Mouse (Mus musculus) lung, postnatal 25 days (tissue): ENCODE data around the gene Psmd1.

ENCODE experiments used
- DNase-seq: peaks from one replicate; pipeline ENCODE4 v3.0.0; 2022; ENCODE audit warnings: low spot score

Psmd1 gene

DNA sequence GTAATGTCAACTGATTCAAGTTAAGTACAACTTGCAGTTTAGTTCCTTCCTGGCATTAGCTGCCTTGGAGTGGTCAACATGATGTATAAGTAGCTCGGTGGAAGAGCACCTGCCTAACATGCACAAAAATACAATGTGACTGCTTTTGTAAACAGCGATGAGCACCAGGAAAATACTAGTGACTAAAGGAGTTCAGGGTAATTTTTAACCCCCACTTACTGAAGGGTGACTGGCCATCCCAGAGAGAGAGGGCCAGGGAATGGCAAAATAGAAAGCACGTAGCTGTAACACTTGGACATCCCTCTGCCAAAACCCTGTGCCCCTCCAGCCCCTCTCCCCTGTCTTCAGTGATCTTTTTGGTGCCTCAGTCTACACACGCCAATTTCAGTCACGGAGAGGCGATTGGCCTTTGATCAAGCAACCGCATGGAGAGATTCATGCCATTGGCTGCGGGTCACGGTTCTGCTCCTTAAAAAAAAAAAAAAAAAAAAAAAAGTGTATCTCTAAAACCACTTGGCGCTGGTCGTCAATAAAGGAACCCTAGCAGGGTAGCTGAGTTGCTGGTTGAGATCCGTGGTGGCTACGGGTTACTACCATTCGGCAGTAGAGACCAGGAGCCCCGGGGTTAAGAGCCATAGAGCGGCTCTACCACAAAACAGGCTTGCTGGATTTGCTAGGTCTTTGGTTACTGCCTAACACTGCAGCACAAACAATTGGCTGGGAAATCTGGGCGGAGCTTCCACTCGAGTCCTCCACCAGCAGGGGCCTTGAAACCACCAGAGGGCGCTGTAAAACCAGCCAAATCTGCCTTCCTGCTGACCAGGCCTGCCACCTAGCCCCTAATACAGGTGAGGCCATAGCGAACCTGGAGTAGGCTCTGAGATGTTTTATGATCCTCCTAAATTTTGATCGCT is 5.1 kb upstream of the Psmd1 start:
- peak; percentile 95 for DNase-seq

DNA sequence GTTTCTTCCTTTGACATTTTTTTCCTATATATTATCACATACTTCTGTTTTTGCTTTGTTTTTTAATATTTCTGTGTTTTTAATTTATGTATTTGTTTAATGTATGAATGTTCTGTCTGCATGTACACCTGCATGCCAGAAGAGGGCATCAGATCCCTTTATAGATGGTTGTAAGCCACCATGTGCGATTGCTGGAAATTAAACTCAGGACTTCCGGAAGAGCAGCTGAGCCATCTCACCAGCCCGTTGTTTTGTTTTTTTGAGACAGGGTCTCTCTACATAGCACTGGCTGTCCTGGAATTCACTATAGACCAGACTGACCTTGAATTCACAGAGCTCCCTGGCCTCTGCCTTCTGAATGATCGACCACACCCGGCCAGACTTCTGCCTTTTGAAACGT is 1.7 kb upstream of the Psmd1 start:
- no peak for DNase-seq

DNA sequence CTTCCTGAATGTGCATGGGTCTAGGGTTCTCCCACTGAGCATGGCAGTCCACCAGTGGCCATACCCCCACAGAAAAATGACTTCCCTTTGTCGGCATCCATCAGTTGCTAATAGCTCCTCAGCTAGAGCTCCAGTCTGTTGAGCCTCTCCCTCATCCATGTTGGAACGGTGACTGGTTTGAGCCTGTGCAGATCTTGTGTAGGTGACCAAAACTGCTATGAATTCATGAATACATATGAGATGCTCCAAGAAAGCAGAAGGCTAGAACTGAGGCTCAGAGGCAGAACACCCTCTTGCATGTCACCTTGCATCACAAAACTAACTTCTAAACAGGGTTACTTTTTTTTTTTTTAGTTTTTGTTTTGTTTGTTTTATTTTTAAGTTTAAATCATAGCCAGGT is 12.4 kb downstream of the Psmd1 start:
- no peak for DNase-seq

DNA sequence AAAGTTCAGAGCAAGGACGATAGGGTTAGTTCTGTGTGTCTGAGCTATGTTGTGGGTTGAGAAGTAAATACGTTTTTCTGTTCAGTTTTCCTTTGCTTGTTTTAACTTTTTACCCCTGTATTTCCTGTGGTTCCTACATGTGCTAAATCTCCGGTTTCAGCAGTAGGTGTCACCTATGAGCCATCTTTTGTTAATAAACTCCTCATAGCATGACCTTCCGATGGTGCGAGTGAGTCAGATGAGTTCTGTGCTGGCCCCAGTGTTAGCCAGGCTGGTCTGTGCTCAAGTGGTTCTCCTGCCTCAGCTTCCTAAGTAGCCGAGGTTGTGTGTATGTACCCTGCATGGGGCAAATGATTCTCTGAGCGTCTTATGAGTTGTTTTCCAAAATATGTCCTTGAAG is 30.2 kb downstream of the Psmd1 start:
- no peak for DNase-seq

DNA sequence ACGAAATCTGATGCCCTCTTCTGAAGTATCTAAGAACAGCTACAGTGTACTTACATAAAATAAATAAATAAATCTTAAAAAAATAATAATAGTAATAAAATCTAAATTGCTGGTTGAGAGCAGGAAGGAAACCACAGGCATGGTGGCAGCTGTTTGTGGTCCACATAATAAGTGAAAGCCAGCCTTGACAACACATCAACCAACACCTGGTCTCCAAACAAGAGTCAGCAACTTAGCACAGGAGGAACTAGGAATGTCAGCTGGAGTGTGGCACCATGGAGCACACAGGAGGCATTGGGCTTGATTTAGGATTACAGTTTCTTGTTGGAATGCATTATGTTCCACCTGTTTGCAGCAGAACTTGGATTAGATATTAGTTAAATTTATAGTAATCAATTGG is 40.9 kb downstream of the Psmd1 start:
- DNase-seq, result no peak

DNA sequence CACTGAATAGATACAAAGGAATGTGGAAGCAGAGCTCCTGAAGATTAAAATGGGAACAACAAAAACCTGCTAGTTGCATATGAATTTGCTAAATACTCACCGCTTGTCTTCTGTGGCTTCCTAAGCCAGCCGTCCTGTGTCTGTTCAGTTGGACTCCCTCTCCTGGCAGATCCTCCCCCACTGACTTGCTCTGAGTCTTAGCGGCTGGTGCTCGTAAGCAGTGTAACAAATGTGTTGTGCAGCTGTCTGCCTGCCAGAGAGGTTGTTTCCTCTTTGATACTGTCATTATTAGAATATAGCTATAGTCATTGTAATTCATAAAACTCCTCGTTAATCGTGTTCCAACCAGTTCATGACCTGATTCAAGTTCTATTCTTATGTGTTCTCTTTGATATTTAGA is 47.6 kb downstream of the Psmd1 start, which contains the start of gene Htr2b:
Htr2b (minus strand) TSS at position 192 of the 400 bp plus-strand sequence.
- peak; percentile 24 for DNase-seq

DNA sequence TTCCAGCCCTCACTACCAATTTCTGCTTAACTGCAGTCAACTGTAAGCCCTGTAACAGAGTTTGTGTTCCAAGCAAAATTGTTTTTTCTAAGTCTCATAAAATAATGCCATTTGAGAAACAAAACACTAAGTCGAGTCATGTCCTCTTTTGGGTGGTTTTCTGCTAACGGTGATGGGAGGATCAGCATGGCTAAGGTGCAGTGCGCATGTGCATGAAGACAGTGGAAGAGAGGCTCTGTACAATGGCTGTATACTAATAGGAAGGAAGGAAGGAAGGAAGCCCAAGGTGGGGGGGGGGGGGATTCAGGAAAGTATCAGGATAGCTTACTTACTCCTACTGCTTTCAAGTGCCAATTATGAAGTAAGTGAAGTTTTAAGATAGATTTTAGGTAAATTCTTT is 50.0 kb downstream of the Psmd1 start:
- no peak for DNase-seq

DNA sequence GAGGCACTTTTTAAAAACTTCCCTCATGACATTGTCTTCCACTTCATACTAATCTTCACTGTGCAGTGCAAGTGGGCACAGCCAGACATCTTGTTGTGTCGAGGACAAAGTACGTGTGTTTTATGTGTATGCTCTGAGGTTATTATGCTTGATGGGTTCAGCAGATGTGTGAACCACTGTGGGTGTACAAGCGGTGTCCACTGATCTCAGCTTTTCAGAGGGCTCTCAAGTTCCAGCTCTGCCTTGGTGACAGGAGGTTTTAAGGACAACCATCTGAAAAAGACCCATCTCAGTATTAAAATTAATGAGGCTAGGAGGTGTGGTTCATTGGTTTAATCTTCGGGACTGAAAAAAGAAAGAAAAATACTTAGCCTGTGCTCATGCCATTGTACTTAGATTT is 55.4 kb downstream of the Psmd1 start:
- DNase-seq, result no peak

DNA sequence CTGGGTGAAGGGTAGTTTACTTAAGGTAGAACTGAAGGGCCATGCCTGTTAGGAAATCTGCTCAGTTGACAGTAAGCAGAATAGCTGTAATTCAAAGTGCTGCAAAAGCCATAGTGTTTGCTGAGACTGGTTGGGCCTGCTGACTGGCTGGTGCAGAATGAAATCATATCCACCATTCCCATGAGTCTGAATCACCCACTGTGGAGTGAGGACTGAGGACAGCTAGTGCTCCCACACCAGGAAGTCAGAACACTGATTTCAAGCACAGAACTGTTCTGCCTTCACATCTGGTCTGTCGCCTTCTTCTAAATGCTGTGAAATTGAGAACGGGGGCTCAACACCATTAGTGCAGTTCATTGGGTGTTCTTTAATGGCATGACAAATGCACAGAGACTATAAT is 61.8 kb downstream of the Psmd1 start:
- DNase-seq, result no peak

DNA sequence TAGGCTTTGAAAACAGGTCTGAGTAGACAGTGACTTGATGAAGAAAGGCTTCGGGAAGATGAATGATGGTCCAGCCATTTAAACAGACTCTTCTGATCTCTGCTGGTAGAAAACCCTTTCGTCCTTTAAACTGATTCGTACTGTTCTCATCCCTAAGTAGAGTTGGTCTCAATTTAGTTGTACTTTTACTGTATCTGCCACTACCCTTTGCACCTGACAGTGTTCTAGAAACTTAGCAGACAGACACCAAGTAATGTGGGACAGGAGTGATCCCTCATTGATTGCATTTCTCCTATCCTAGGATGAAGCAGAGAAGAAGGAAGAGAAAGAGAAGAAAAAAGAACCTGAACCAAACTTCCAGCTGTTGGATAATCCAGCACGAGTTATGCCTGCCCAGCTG is 69.2 kb downstream of the Psmd1 start, which contains the start of gene Gm21972:
Gm21972 (plus strand) TSS at position 301 of the 400 bp plus-strand sequence.
- DNase-seq, result no peak

DNA sequence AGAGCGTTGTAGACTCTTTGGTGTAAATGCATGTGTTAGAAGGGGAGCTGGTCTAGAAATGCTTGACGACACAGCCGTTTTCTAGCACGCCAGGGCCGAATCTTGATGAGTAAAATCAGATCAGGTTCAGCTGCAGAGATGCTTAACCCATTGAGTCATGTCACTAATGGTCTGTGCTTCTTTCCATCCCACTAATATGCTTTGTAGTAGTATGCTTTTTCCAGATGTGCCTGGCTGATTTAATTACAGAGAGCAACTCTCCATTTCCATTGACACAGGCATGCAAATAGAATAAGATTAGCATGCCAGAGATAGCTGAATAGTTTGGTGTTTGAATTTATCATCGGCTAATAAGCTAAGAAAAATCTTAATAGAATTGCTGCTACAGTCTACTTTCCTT is 71.1 kb downstream of the Psmd1 start:
- DNase-seq, result no peak

DNA sequence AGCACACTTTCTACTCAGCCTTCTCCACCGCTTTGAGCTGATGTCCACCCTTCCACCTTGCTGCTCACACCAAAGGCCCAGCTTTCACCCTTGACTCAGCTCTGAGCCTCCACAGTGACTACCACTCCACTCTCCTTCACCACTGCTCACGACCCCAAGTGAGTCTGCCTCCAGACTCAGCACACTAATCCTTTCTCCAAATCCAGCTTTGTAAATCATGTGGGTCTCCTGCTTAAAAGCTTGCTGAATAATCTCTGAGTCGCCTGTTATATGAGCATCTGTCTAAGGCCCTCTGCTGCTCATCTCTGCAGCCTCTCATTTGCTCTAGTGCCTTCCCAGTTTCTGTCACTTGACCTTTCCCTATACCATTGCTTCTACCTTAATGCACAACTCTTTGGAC is 76.9 kb downstream of the Psmd1 start:
- no peak for DNase-seq

DNA sequence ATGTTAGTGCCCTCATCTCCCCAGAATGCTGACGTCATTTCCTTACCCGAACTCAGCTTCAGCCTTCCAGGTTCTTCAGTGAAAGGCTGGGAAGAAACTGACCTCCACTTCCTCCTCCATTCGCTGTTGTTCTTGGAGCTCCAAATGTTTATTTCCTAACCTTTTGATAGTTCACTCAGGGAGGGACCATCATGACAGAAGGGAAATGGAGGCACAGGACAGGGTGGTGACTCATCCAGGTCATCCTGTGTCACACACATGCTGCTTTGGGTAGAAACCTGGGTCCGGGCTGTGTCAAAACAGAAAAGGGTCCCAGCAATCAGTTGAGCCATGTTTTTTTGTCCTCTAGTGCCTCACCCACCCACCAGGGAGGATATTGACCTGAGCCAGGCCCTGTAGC is 79.0 kb downstream of the Psmd1 start:
- DNase-seq, result peak; percentile 7

DNA sequence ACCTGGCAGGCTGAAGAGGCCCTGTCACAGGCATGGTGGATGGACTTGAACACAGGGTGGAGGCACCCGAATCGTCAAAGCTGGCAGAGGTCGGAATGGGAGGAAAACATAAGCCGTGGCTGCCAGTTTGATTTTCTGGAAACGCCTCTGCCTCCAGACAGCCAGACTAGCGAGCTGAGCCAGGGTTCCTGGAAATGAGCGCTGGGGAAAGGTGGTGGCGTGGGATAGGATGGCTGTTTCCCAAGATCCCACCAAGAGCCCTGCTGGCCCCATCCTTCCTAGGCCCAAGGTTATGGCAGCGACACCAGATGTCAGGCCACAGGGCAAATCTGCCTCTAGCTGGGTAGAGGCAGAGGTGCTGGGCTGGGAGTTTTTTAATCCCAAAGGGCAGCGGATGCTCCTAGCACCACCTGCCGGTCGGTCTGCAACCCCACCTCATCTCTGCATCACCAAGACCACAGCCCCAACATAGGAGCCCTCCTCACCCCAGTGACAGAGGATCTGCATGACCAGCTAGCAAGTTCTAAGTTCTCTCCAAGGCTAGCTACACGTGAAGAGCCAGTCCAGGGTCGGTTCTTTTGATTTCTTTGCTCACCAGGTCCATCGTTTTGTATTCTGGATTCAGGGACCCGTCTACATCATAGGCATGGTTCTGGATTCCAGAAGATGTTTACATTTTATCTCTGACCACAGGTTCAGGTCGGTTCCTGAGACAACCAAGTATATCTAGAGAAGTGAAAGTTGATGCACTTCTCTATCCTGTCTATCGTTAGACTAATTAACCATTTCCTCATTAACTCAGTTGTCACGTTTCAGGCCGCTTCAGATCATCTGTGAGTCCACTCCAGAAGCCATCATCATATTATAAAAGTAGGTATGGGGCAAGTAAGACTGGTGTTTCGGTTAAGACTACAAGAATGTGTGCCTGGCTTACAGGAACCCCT is 80.1 kb downstream of the Psmd1 start:
- peak; percentile 8 for DNase-seq

DNA sequence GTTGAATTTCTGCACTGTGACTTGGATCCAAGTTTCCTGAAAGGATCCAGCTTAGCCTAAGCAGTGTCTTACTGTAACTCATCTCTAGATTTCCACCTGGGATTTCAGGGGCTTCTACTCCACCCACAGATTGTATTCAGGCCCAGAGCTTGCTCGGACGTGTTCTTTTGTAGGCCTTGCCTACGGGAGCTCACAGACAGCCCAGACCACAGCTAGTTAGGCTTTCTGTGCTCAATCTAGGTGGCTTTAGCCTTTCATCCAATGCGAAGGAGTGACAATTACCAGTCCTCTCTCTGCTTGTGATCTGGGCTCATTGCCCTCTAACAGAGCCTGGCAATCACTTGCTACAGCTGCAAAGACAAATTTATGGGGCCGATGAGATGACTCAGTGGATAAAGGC is 82.1 kb downstream of the Psmd1 start:
- DNase-seq, result no peak

DNA sequence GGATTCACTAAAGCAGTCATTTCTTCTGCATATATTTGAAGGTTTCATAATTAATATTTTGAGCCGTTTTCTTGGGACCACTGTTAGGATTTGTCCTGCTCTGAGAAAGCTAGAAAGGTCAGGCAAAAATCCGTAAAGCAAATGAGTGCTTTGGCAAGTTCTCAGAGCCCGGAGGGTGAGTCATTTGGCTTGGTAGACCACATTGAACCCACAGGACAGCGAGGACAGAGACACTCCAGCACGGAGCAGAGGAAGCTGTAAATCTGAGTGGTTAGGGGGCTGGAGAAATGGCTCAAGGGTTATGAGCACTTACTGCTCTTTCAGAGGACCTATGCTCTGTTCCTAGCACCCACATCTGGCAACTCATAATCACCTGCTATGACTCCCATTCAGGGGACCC is 83.4 kb downstream of the Psmd1 start:
- no peak for DNase-seq

DNA sequence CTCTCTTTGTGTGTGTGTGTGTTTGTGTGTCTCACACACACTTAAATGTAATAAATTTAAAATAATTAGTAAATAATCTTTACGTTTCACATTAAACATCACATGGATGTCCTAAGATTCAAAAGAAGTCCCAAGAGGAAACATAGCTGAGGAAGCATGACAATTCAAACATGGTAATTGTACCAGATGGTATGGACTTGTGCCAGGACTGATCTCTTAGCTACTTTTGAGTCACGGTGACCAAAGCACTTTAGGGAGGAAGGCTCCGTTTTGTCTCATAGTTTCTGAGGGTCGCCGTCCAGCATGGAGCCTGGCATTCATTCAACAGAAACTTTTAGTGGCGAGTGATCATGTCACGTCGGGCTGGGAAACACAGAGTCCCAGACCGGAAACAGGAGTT is 84.0 kb downstream of the Psmd1 start:
- DNase-seq, result no peak

DNA sequence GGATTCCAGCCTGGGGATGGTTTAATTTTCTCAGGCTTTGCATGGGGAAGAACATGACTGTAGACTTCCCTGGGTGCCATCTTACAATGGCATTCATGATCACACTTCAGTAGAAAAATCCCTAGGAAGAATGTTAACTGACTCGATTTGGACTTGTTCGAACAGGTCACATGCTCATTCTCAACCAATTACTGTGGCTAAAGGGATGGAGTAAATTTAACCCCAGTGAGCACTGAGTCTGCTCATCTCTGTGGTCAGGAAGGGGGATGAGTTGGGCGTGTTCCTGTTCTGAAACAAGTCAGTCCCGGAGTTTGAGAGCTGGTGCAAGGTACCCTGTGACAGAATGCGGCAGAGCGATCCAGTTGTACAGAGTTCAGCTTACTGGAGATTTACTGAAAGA is 86.7 kb downstream of the Psmd1 start:
- no peak for DNase-seq

DNA sequence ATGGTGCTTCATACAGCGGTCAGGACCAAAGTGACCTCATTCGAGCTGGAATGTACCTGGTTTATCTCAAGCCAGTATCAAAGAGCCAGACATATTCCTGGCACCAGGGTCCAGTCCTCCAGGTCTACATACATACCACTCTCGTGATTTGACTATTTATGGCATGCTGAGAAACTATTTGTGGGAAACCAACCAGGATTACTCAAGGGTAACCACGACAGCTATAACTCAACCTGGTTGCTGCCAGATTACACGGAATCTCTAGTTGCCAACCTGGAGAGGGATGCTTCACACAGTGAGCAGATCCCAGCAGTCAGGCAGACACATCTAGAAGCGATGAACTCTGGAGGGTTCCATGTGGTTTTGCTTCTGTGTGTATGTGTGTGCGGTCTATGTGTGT is 87.2 kb downstream of the Psmd1 start:
- no peak for DNase-seq

DNA sequence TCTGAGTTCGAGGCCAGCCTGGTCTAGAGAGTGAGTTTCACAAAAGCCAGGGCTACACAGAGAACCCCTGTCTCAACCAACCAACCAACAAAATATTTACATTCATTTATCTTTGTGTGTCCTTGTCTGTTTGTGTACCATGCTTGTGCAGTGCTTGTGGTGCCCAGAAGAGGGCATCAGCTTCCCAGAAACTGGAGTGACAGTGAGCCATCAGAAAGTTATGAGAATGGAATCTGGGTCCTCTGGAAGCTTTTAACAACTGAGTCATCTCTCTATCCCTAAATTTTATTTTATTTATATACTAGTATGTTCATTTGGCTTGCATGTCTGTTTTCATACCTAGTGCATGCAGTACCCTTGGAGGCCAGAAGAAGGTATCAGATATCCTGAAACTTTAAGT is 88.4 kb downstream of the Psmd1 start:
- DNase-seq, result no peak

DNA sequence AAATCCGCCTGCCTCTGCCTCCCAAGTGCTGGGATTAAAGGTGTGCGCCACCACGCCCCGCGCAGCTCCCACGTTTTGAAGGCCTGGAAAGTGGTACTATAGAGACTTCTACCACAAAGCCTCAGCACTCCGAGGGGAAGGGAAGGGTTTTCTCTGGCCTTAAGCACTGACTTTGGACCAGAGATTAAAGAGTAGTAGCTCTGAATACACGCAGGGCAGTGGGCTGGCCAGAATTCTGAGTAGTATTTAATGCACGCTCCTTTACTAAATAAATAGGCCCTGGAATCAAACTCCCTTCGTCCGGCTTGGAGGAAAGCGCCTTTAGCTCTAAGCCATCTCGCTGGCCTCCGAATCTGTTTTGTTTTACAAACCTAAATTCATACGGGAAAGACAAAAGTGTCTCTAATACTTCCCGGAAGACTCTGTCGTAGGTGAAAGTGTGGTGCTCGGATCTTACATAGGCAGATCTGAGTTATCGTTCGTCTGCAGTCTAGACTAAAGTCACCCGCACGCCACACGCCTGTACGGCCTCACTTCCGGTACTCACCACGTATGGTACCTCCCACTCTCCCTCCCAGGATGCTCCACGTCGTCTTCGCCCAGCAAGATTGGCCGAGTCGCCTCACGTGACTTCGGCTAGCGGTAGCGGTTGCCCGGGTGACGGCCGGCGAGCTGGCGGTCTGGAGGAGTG is 90.1 kb downstream of the Psmd1 start, which contains the start of gene Armc9:
Armc9 (plus strand) TSS at position 648 of the 691 bp plus-strand sequence.
- peak; percentile 97 for DNase-seq

DNA sequence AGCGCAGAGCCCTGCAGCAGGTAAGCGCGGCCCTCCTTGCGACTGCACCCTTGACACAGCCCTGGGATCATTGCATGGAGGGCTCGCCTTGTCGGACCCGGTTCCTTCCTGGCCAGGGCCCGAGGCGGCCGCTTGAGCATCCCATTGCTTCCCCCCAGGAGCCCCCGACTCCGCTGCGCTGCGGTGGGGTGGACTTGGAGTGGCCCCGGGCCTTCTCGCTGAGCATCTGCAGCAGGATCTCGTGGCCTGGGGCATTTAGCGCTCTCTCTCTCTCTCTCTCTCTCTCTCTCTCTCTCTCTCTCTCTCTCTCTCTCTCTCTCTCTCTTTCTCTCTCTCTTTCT is 90.6 kb downstream of the Psmd1 start:
- no peak for DNase-seq
